Mouse (Mus musculus) kidney, postnatal 0 days (tissue): ENCODE measurements around the gene Ppat. TPM values are rescaled to one million over a fixed set of nuclear protein-coding genes. Genes with fewer than 3 reads are reported as not detected.

ENCODE experiments used
- ATAC-seq: fragments of 200-750 bp; cut with Nextera tagmentation; replicated peaks from 2 replicates; pipeline ENCODE4 v1.8.0; 2017; ENCODE audit warnings: low read depth, moderate number of reproducible peaks, moderate TSS enrichment, moderate library complexity; ENCODE audit not compliant: low FRiP score
- DNase-seq: peaks from one replicate; pipeline ENCODE4 v3.0.0-alpha.2; 2016; ENCODE audit warnings: low spot score
- H3K27ac ChIP-seq: fragments of 300-500 bp; sonication (generic); 2 replicates; pipeline ENCODE4 v1.5.1; 2014; ENCODE audit warnings: mild to moderate bottlenecking
- H3K27me3 ChIP-seq: fragments of 300-500 bp; sonication (generic); 2 replicates; pipeline ENCODE4 v1.6.1; 2014; ENCODE audit warnings: low read length, mixed read lengths; ENCODE audit not compliant: insufficient read depth
- H3K36me3 ChIP-seq: fragments of 300-500 bp; sonication (generic); 2 replicates; pipeline ENCODE4 v1.6.1; 2014; ENCODE audit warnings: low read length, mixed read lengths; ENCODE audit not compliant: insufficient read depth
- H3K4me1 ChIP-seq: fragments of 300-500 bp; sonication (generic); replicated peaks from 2 replicates; pipeline ENCODE4 v1.6.1; 2014; ENCODE audit warnings: antibody characterized with exemption, low read length, mixed read lengths; ENCODE audit not compliant: insufficient read depth
- H3K4me2 ChIP-seq: fragments of 300-500 bp; sonication (generic); 2 replicates; pipeline ENCODE4 v1.6.1; 2014; ENCODE audit warnings: mild to moderate bottlenecking, low read length, moderate library complexity, mixed read lengths
- H3K4me3 ChIP-seq: fragments of 300-500 bp; sonication (generic); replicated peaks from 2 replicates; pipeline ENCODE4 v1.5.1; 2014; ENCODE audit warnings: low read depth, low read length
- H3K9ac ChIP-seq: fragments of 300-500 bp; sonication (generic); 2 replicates; pipeline ENCODE4 v1.6.1; 2014; ENCODE audit warnings: low read depth, low read length
- H3K9me3 ChIP-seq: fragments of 300-500 bp; sonication (generic); replicated peaks from 2 replicates; pipeline ENCODE4 v1.6.1; 2016; ENCODE audit warnings: low read length, inconsistent platforms, mixed read lengths
- CTCF ChIP-seq: IDR thresholded peaks from 2 replicates; pipeline ENCODE4 v1.5.1; 2016; ENCODE audit warnings: antibody characterized with exemption, low read depth, mild to moderate bottlenecking, moderate library complexity
- WGBS: fragments of 180-500 bp; shearing (Covaris S2); extraction: QIAGEN DNeasy Blood & Tissue Kit; methylation state at CpG from one replicate; pipeline ENCODE4 v1.1.7; 2014; 5-methylcytosine and 5-hydroxymethylcytosine counted together
- polyA plus RNA-seq: library from polyadenylated mRNA; unstranded; fragments of >200 nt; fragmentation: Nextera tagmentation; extraction: Ambion mirVana; gene quantifications from 2 replicates; pipeline ENCODE4 v1.2.1, GENCODE M21; 2015

Gene Ppat
- polyA plus RNA-seq, 1 experiment from 2014 or later, result 35.9 TPM

DNA sequence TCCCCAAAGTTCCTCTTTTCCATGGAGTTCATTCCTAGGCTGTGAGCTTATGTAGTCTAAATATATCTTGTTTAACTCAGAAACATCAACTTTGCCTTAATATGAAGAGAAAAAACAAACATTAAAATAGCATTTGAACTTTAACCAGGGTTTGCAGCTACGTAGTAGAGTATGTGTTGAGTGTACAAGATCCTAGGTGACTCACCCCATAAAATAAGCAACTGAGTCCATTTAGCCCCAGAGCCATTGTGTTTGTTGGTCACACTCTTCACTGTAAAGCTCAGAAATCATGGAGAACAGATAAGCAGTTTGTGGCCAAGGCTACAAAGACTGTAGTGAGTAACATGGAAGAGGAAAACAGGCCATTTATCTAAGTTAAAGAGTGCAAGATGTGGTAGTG is 67.3 kb downstream of the Ppat start:
- no peak for DNase-seq
- H3K36me3 ChIP-seq, result peaks cover 16% of the 10 kb centered on the region; the same call in 1 of the 2 replicates

GRCm38 (mm10) chr5:76876106-76876758 is 75.1 kb downstream of the Ppat start:
- Histone ChIP-seq H3K9ac (no peak overlapping the region), H3K4me2 (no peak overlapping the region), H3K4me3 (no peak overlapping the region), H3K9me3 (no peaks in the 10 kb centered on the region), H3K36me3 (0 out of 2 replicates have a peak, but pooled peaks cover 5% of the 10 kb centered on the region), H3K27ac (no peak overlapping the region), H3K4me1 (no peaks in the 10 kb centered on the region), H3K27me3 (no peaks in the 10 kb centered on the region)
- ATAC-seq (no peak), DNase-seq (no peak)
- 77% methylated on average over 25 of the region's 25 CpGs for WGBS
- TF ChIP-seq CTCF, result no peak

More for the DNA sequence above, 67.3 kb downstream of the Ppat start:
- TF ChIP-seq CTCF, result no peak
- no peaks in the 10 kb centered on the region for H3K4me1 ChIP-seq
- no peak overlapping the region for H3K9ac ChIP-seq
- no peaks in the 10 kb centered on the region for H3K9me3 ChIP-seq
- WGBS, result 77% methylated on average over 1 of the region's 1 CpGs
- H3K4me3 ChIP-seq, result no peak overlapping the region
- no peaks in the 10 kb centered on the region for H3K27me3 ChIP-seq
- ATAC-seq, result no peak
- no peak overlapping the region for H3K4me2 ChIP-seq
- no peak overlapping the region for H3K27ac ChIP-seq

GRCm38 (mm10) chr5:76869553-76869952 is 81.8 kb downstream of the Ppat start:
- 55% methylated on average over 6 of the region's 6 CpGs for WGBS
- Histone ChIP-seq H3K4me2 (peak overlapping the region; percentile 61), H3K27me3 (no peaks in the 10 kb centered on the region), H3K9ac (0 out of 2 replicates have a peak overlapping the region, but pooled peaks have one; percentile 31), H3K27ac (no peak overlapping the region), H3K36me3 (0 out of 2 replicates have a peak, but pooled peaks cover 9% of the 10 kb centered on the region), H3K9me3 (no peaks in the 10 kb centered on the region), H3K4me1 (no peaks in the 10 kb centered on the region), H3K4me3 (peak overlapping the region; percentile 37)
- TF ChIP-seq CTCF, result no peak
- ATAC-seq (no peak), DNase-seq (no peak)

DNA sequence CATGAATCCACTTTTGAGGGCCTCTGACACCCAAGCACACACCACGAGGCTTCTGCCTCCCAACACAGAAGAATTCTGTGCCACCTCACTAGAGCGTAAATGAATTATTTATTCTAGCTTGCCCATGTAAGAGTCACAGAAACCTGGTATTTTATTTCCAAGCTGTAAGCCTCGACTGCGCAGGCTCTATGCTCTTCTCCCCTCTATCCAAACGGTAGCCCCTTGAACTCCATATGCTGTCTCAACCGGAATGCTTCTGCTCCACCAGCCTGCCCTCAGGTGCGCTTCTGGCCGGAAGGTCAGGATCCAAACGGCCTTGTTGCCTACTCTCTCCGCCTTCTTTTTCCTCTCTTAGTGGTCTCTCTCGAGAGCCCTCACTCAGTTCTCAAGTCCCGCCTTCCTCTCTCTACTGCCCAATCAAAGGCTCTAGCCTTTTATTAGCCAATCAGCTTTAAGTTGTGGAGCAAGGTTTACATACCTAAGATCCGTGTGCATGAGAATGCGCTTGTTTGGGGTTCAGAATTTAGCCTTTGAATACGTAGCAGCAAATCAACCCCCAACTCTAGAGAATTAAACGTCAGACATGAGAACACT is 82.6 kb downstream of the Ppat start:
- TF ChIP-seq CTCF, result no peak
- DNase-seq (peak; percentile 86), ATAC-seq (peak; percentile 95)
- Histone ChIP-seq H3K4me3 (peak overlapping the region; percentile 37), H3K27ac (no peak overlapping the region), H3K27me3 (no peaks in the 10 kb centered on the region), H3K9me3 (no peaks in the 10 kb centered on the region), H3K36me3 (0 out of 2 replicates have a peak, but pooled peaks cover 9% of the 10 kb centered on the region), H3K4me1 (no peaks in the 10 kb centered on the region), H3K9ac (peak overlapping the region; percentile 31; the same call in 1 of the 2 replicates), H3K4me2 (peak overlapping the region; percentile 61)
- 22% methylated on average over 16 of the region's 16 CpGs for WGBS

GRCm38 (mm10) chr5:76866819-76867218 is 84.6 kb downstream of the Ppat start:
- H3K27ac ChIP-seq, result no peak overlapping the region
- no peak overlapping the region for H3K4me2 ChIP-seq
- WGBS, result 65% methylated on average over 8 of the region's 8 CpGs
- no peak for DNase-seq
- no peak overlapping the region for H3K9ac ChIP-seq
- H3K4me1 ChIP-seq, result no peaks in the 10 kb centered on the region
- H3K4me3 ChIP-seq, result no peak overlapping the region
- H3K36me3 ChIP-seq, result 0 out of 2 replicates have a peak, but pooled peaks cover 9% of the 10 kb centered on the region
- TF ChIP-seq CTCF, result no peak
- no peaks in the 10 kb centered on the region for H3K9me3 ChIP-seq
- no peaks in the 10 kb centered on the region for H3K27me3 ChIP-seq
- no peak for ATAC-seq

Other genes starting within 250 kb of the Ppat start
- gene Aasdh, start 46.1 kb downstream of the Ppat start, polyA plus RNA-seq, result 10.6 and 11.0 TPM in 2 replicates
- gene Paics, start 271 bp downstream of the Ppat start, polyA plus RNA-seq, result 252 and 279 TPM in 2 replicates
- 70.0 and 79.5 TPM in 2 replicates for gene Srp72, start 23.1 kb upstream of the Ppat start, polyA plus RNA-seq
- gene Arl9, start 52.5 kb upstream of the Ppat start, polyA plus RNA-seq, result not detected in 2 replicates
- 0.11 and 0.14 TPM in 2 replicates for gene Thegl, start 64.4 kb upstream of the Ppat start, polyA plus RNA-seq
- gene Hopx, start 163.5 kb upstream of the Ppat start, polyA plus RNA-seq, result 3.6 and 3.9 TPM in 2 replicates